Mouse (Mus musculus): Measurements from ENCODE around the gene Olfr65. TPM values are rescaled to one million over a fixed set of nuclear protein-coding genes. Genes with fewer than 3 reads are reported as not detected.
A peak's percentile ranks its signal among the peaks of the same experiment; 100 is the strongest.

The Olfr65 gene
- total and polyA plus RNA-seq, 3 experiments: not detected

- 0% methylated on average over 3 of the region's 3 CpGs for WGBS
- intact Hi-C loops (cut with DNase I): no loop called here
- TF ChIP-seq POLR2A (IDR thresholded peaks at IDR 0.05; ENCODE audit: insufficient read depth, low read depth, low read length): no peak
- no peak for TF ChIP-seq EP300 (IDR thresholded peaks at IDR 0.05; ENCODE audit: insufficient read depth, low read depth, low read length)
- TF ChIP-seq CTCF (IDR thresholded peaks at IDR 0.05): no peak
- no peak for DNase-seq
- no peaks in the 10 kb centered on the region for H3K79me2 ChIP-seq (replicated peaks; ENCODE audit: control insufficient read depth, insufficient read depth, low read length)
- no peak overlapping the region for H3K27ac ChIP-seq
- peaks cover 1% of the 10 kb centered on the region; the same call in 1 of the 2 replicates for H3K4me1 ChIP-seq (ENCODE audit: control insufficient read depth, insufficient read depth, low read length)
- H3K4me3 ChIP-seq: no peak overlapping the region
- H3K36me3 ChIP-seq (ENCODE audit: control insufficient read depth, insufficient read depth, low read length): no peaks in the 10 kb centered on the region
- no peak overlapping the region for H3K9ac ChIP-seq (ENCODE audit: low read depth, low read length)
- H3K27me3 ChIP-seq (ENCODE audit: control insufficient read depth, insufficient read depth, low read length): no peaks in the 10 kb centered on the region
Measured at GRCm38 (mm10) chr7:103910047-103910446, 6.8 kb downstream of the Olfr65 start.

GRCm38 (mm10) chr7:103912969-103913511 lies 9.8 kb downstream of the Olfr65 start:
- no peaks in the 10 kb centered on the region for H3K36me3 ChIP-seq (ENCODE audit: control insufficient read depth, insufficient read depth, low read length)
- peaks cover 1% of the 10 kb centered on the region; the same call in 1 of the 2 replicates for H3K4me1 ChIP-seq (ENCODE audit: control insufficient read depth, insufficient read depth, low read length)
- no peak overlapping the region for H3K9ac ChIP-seq (ENCODE audit: low read depth, low read length)
- no peak overlapping the region for H3K27ac ChIP-seq
- intact Hi-C loops (cut with DNase I): no loop called here
- H3K27me3 ChIP-seq (ENCODE audit: control insufficient read depth, insufficient read depth, low read length): no peaks in the 10 kb centered on the region
- DNase-seq: no peak
- TF ChIP-seq CTCF (IDR thresholded peaks at IDR 0.05) (peak; percentile 49), POLR2A (IDR thresholded peaks at IDR 0.05; ENCODE audit: insufficient read depth, low read depth, low read length) (no peak), EP300 (IDR thresholded peaks at IDR 0.05; ENCODE audit: insufficient read depth, low read depth, low read length) (no peak)
- no peak overlapping the region for H3K4me3 ChIP-seq
- WGBS: 56% methylated on average over 8 of the region's 8 CpGs
- no peaks in the 10 kb centered on the region for H3K79me2 ChIP-seq (replicated peaks; ENCODE audit: control insufficient read depth, insufficient read depth, low read length)

DNA sequence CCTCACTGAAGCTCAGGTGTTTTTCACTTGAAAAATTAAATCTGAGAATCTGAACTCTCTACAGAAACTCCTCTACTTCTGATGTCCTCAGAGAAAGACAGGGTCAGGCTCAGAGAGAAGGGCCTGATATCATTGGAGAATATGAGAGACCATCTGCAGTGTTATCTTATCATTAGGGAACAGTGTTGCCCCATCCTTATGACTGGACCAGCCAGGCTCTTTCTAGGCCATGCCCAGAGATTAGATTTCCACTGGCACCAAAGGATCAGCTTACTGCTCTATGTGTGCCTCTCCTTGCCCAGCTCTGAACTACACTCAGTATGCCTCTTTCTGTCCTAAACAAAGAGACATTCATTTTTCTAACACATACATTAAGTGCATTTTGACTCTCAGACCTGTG lies 12.1 kb downstream of the Olfr65 start:
- H3K4me1 ChIP-seq (ENCODE audit: control insufficient read depth, insufficient read depth, low read length): no peaks in the 10 kb centered on the region
- no peak overlapping the region for H3K4me3 ChIP-seq
- intact Hi-C loops (cut with DNase I): no loop called here
- TF ChIP-seq EP300 (IDR thresholded peaks at IDR 0.05; ENCODE audit: insufficient read depth, low read depth, low read length): no peak
- no peak for TF ChIP-seq POLR2A (IDR thresholded peaks at IDR 0.05; ENCODE audit: insufficient read depth, low read depth, low read length)
- no peak for TF ChIP-seq CTCF (IDR thresholded peaks at IDR 0.05)
- H3K9ac ChIP-seq (ENCODE audit: low read depth, low read length): no peak overlapping the region
- no peaks in the 10 kb centered on the region for H3K79me2 ChIP-seq (replicated peaks; ENCODE audit: control insufficient read depth, insufficient read depth, low read length)
- DNase-seq: no peak
- H3K27ac ChIP-seq: no peak overlapping the region
- H3K27me3 ChIP-seq (ENCODE audit: control insufficient read depth, insufficient read depth, low read length): no peaks in the 10 kb centered on the region
- H3K36me3 ChIP-seq (ENCODE audit: control insufficient read depth, insufficient read depth, low read length): no peaks in the 10 kb centered on the region

GRCm38 (mm10) chr7:103928525-103928924 lies 25.2 kb downstream of the Olfr65 start, which contains the start of gene Olfr631:
TSS of gene Olfr631 (plus strand) at chr7:103928825.
- H3K79me2 ChIP-seq (replicated peaks; ENCODE audit: control insufficient read depth, insufficient read depth, low read length): no peaks in the 10 kb centered on the region
- H3K36me3 ChIP-seq (ENCODE audit: control insufficient read depth, insufficient read depth, low read length): no peaks in the 10 kb centered on the region
- no peaks in the 10 kb centered on the region for H3K4me1 ChIP-seq (ENCODE audit: control insufficient read depth, insufficient read depth, low read length)
- TF ChIP-seq POLR2A (IDR thresholded peaks at IDR 0.05; ENCODE audit: insufficient read depth, low read depth, low read length) (no peak), CTCF (IDR thresholded peaks at IDR 0.05) (no peak), EP300 (IDR thresholded peaks at IDR 0.05; ENCODE audit: insufficient read depth, low read depth, low read length) (no peak)
- intact Hi-C loops (cut with DNase I): no loop called here
- no peaks in the 10 kb centered on the region for H3K27me3 ChIP-seq (ENCODE audit: control insufficient read depth, insufficient read depth, low read length)
- no peak within 1 kb of the TSS for H3K4me3 ChIP-seq
- DNase-seq: no peak
- no peak within 1 kb of the TSS for H3K27ac ChIP-seq
- H3K9ac ChIP-seq (ENCODE audit: low read depth, low read length): no peak within 1 kb of the TSS

DNA sequence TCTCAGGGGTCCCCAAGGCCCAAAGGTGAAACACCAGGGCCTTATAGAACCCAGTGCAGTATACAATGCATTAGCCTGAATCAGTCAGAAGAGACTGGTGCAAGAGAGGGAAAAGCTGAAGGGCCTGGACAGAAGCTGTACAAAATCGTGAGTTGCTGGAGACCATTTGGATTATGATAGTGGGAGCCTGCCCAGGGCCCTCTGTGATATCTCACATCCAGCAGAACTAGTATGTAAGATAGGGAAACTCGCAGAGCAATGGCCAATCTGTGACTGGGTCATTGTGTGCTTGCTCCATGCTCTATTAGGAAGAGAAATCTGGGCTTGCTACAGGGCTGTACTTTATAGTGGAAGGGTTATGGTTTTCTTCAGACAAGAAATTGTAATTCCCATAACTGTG lies 31.0 kb downstream of the Olfr65 start, which contains the start of gene Olfr632:
Gene Olfr632 (plus strand): TSS at position 84 of the 400 bp plus-strand sequence.
- TF ChIP-seq EP300 (IDR thresholded peaks at IDR 0.05; ENCODE audit: insufficient read depth, low read depth, low read length) (no peak), POLR2A (IDR thresholded peaks at IDR 0.05; ENCODE audit: insufficient read depth, low read depth, low read length) (no peak)
- Histone ChIP-seq H3K4me3 (no peak within 1 kb of the TSS), H3K36me3 (ENCODE audit: control insufficient read depth, insufficient read depth, low read length) (no peaks in the 10 kb centered on the region), H3K27me3 (ENCODE audit: control insufficient read depth, insufficient read depth, low read length) (no peaks in the 10 kb centered on the region), H3K79me2 (replicated peaks; ENCODE audit: control insufficient read depth, insufficient read depth, low read length) (no peaks in the 10 kb centered on the region), H3K4me1 (ENCODE audit: control insufficient read depth, insufficient read depth, low read length) (no peaks in the 10 kb centered on the region), H3K9ac (ENCODE audit: low read depth, low read length) (no peak within 1 kb of the TSS), H3K27ac (no peak within 1 kb of the TSS)
- WGBS: 32% methylated on average over 2 of the region's 2 CpGs
- intact Hi-C loops (cut with DNase I): no loop called here
- DNase-seq: no peak

DNA sequence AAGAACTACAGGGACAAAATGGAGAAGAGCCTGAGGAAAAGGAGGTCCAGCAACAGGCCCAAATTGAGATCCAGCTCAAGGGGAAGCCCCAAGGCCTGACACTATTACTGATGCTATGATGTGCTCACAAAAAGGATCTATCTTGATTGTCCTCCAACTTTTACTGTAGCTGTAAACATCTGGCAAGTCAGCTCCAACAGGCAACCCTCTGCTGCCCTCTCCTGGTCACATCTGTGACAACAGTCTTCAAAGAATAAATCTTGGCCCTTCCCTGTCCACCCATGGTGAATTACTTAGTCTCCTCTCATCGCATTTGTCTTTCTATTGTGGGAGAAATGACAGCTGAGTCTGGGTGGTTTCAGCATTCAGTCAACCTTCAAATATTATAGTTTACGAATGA lies 39.4 kb downstream of the Olfr65 start:
- intact Hi-C loops (cut with DNase I): no loop called here
- Histone ChIP-seq H3K27me3 (ENCODE audit: control insufficient read depth, insufficient read depth, low read length) (no peaks in the 10 kb centered on the region), H3K9ac (ENCODE audit: low read depth, low read length) (no peak overlapping the region), H3K4me1 (ENCODE audit: control insufficient read depth, insufficient read depth, low read length) (no peaks in the 10 kb centered on the region), H3K36me3 (ENCODE audit: control insufficient read depth, insufficient read depth, low read length) (no peaks in the 10 kb centered on the region), H3K27ac (no peak overlapping the region), H3K79me2 (replicated peaks; ENCODE audit: control insufficient read depth, insufficient read depth, low read length) (no peaks in the 10 kb centered on the region), H3K4me3 (no peak overlapping the region)
- WGBS: 18% methylated on average over 2 of the region's 2 CpGs
- TF ChIP-seq CTCF (IDR thresholded peaks at IDR 0.05): peak; percentile 73
- TF ChIP-seq POLR2A (IDR thresholded peaks at IDR 0.05; ENCODE audit: insufficient read depth, low read depth, low read length): no peak
- peak in 1 of 2 experiments; percentile 22 for DNase-seq

Data from heart, adult 2 months (tissue).